Mouse (Mus musculus): ENCODE results near the gene Otud7b.

DNA sequence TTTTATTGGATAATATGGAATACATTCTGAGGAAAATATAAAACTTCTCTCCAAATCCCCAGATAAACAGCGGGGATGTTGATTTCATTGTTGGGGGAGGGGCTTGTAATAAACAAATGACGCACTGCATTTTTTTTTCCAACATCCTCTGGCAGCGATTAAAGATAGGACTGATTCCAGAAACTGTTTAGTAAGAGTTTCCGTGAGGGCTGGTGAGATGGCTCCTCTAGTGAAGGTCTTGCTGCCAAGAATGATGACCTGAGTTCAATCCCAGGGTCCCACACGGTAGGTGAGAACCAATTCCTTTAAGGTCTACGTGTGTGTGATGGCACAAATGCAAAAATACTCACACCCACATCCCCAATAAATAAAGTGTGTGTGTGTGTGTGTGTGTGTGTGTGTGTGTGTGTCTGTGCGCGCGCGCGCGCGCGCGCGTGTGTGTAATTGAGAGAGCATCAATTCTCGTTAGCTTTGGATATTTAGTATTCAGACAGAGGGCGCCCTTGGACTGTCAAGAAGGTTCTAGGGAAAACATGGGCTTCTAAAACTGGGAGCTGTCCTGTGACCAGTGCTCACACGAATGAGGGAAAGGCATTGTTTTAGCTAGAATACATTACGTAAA is 38.5 kb upstream of the Otud7b start:
- TF ChIP-seq CHD2 (IDR thresholded peaks at IDR 0.05; ENCODE audit: low read depth, low read length) (no peak), HCFC1 (IDR thresholded peaks at IDR 0.05; ENCODE audit: borderline replicate concordance, insufficient read depth, low read length) (no peak), ZC3H11A (IDR thresholded peaks at IDR 0.05; ENCODE audit: borderline replicate concordance, low read depth, low read length) (peak; percentile 66; the same call in 1 of the 2 replicates)
